Mouse (Mus musculus) heart, adult 2 months (tissue): Measurements from ENCODE around the gene Miga1.

Source experiments
- CTCF ChIP-seq: fragments of 200-600 bp; IDR thresholded peaks from 2 replicates; pipeline ENCODE4 v1.8.1; 2022; ENCODE audit warnings: antibody characterized with exemption, mild to moderate bottlenecking, moderate library complexity
- EP300 ChIP-seq: fragments of 200-500 bp; IDR thresholded peaks from 2 replicates; pipeline ENCODE4 v1.6.1; 2011; ENCODE audit warnings: low read depth, low read length, control low read depth; ENCODE audit not compliant: insufficient read depth

GRCm38 (mm10) chr3:152247708-152248107 is 92.5 kb downstream of the Miga1 start:
- TF ChIP-seq CTCF = no peak
- no peak for TF ChIP-seq EP300
